Mouse (Mus musculus): Measurements from ENCODE around the gene Tppp2.
A peak's percentile ranks its signal among the peaks of the same experiment; 100 is the strongest.

- no peak for TF ChIP-seq NELFE (IDR thresholded peaks at IDR 0.05; ENCODE audit: low read depth, low read length)
- no peak for TF ChIP-seq CTCF (conservative IDR thresholded peaks at IDR 0.05 in 1 of 2, IDR thresholded peaks at IDR 0.05 in 1 of 2; ENCODE audit: low read depth in 2 of 2, low read length in 2 of 2)
- TF ChIP-seq TCF12 (IDR thresholded peaks at IDR 0.05; ENCODE audit: low read depth, low read length) = no peak
- no peak for TF ChIP-seq EP300 (IDR thresholded peaks at IDR 0.05; ENCODE audit: low read length)
- TF ChIP-seq MEF2A (IDR thresholded peaks at IDR 0.05; ENCODE audit: borderline replicate concordance, low read depth, low read length) = no peak
- TF ChIP-seq MAX (IDR thresholded peaks at IDR 0.05; ENCODE audit: low read length) = peak; percentile 58; the same call in 1 of the 2 replicates
- no peak for TF ChIP-seq HCFC1 (IDR thresholded peaks at IDR 0.05; ENCODE audit: low read depth, low read length)
- TF ChIP-seq TBP (conservative IDR thresholded peaks at IDR 0.05; ENCODE audit: low read depth, low read length) = no peak
- 0 out of 2 replicates have a peak, but pooled peaks have one; percentile 25 for TF ChIP-seq MYC (IDR thresholded peaks at IDR 0.05; ENCODE audit: low read depth, low read length)
- TF ChIP-seq POLR2A (IDR thresholded peaks at IDR 0.05; ENCODE audit: low read depth, low read length) = no peak
- no peak for TF ChIP-seq KAT2A (IDR thresholded peaks at IDR 0.05; ENCODE audit: insufficient replicate concordance, low read length)
- no peak for TF ChIP-seq MAFK (IDR thresholded peaks at IDR 0.05; ENCODE audit: insufficient replicate concordance, low read length)
- no peak for TF ChIP-seq GABPA (IDR thresholded peaks at IDR 0.05; ENCODE audit: insufficient replicate concordance, low read depth, low read length)
Measured at GRCm38 (mm10) chr14:51889833-51890232, 28.4 kb upstream of the Tppp2 start.
